Mouse (Mus musculus) gastrocnemius, postnatal 4 days (tissue): ENCODE measurements around the gene Gpr88. TPM values are rescaled to one million over a fixed set of nuclear protein-coding genes. Genes with fewer than 3 reads are reported as not detected.

Source experiments
- DNase-seq, 2 experiments: peaks; one replicate each; pipeline ENCODE4 v3.0.0; 2021 to 2022; ENCODE audit warnings: low spot score in 2 of 2, mixed read lengths in 2 of 2
- long read RNA-seq, 2 experiments: library from polyadenylated mRNA; stranded (forward); transcript quantifications; one replicate each; pipeline ENCODE4 v2.0.0; 2021
- total RNA-seq, 2 experiments: library from RNA; stranded (reverse); gene quantifications; 2 replicates each; pipeline ENCODE4 v1.2.3; 2021

Gpr88 gene
- under 1 TPM; 0.08 to 0.10 TPM for total RNA-seq
- long read RNA-seq, experiment 1: 0 reads
- long read RNA-seq, experiment 2: 0 reads

DNA sequence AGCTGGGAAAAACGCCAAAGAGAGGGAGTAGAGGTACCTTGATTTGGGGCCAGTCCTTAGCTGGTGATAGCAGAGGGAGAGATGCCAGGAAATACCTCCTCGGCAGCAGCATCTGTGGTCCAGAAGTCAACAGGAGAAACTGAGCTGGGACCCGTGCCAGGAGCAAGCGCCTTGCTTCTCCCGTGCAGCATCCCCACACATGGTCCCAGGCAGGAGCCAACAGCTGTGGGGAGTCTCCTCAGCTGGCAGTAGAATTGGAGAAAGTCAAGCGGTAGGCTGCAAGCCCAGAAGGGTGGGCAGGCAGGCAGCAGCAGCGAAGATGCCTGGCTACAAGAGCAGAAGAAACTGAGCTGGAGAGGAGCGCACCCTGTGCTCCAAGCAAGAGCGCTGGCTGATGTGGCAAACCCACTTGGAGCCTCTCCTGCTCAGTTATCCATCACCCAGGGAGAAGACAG, at the start of gene Gpr88:
TSS of gene Gpr88 (minus strand) at position 427 of the 455 bp plus-strand sequence.
- peak; percentile 50 to 72 for DNase-seq

DNA sequence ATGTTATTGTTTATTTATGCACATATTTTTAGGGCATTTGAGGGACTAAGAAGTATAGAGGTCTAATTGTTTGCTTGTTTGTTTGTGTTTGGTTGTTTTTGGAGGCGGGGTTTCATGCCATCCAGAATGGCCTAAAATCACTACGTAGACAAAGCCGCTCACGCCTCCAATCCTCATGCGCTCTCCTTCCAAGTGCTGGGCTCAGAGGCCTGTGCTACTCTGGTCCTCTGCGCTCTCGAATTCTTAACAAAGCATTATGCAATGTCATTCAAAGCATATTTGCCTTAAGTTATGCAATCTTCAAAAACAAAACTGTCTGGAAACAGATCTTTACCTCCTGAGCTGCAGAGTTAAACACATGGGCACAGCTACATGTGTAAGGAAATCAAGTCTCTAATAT, 49.3 kb upstream of the Gpr88 start:
- no peak for DNase-seq

- no peak for DNase-seq
Observed at GRCm38 (mm10) chr3:116301754-116302153, 48.5 kb upstream of the Gpr88 start.

- DNase-seq: no peak
Observed at GRCm38 (mm10) chr3:116298727-116299126, 45.4 kb upstream of the Gpr88 start.

DNA sequence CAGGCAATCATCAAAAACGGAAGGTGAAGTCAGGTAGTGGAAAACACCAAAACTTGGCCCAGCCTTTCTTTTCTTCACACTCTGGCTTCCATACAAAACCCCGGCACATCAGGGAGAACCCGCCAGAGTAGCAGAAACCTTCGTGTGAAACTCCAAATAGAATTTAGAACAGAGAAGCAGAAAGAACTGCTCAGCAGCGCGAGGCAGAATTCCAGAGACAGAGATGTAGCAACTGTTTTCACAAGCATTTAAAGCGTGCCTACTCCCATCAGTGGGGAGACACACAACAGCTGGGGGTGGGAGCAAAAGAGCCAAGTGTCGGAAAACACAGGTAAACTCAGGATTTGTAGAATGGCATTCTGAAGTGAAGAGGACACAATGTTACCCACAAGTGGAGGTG, 44.7 kb upstream of the Gpr88 start:
- no peak for DNase-seq

GRCm38 (mm10) chr3:116297170-116297569, 43.9 kb upstream of the Gpr88 start:
- no peak for DNase-seq

GRCm38 (mm10) chr3:116290041-116290815, 36.9 kb upstream of the Gpr88 start:
- no peak for DNase-seq

DNA sequence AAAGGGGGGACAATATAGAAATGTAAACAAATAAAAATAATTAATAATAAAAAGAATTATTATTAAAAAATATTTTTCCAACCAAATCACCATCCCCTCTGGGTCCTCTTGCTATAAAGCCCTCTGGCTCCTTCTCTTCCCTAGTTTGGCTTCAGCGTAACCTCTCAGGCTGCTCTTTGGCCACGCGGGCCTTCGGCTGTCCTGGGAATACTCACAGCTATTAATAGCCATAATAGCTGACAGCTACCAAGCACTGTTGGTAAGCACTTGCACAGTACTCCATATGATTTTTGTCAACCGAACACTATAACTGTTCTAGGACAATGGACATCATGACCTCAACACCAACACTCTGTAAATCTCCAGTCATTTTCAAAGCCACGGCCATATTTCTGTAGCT, 35.5 kb upstream of the Gpr88 start:
- no peak for DNase-seq

DNA sequence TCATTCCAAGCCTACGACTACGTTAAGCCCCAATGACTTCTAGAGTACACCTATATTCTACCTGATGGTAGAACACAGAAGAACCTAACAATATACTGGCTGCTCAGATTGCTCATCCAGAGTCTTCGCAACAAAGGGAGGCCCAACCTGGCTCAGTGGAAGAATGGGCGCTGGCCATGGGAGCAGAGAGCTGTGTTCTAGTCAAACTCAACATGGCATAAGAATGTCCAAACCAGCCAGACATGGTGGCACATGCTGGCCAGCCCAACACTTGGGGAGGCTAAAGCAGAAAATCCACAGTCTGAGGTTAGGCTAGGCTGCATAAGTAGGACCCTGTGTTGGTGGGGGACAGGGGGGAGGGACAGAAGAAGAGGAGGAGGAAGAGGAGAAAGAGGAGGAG, 31.4 kb upstream of the Gpr88 start:
- no peak for DNase-seq

DNA sequence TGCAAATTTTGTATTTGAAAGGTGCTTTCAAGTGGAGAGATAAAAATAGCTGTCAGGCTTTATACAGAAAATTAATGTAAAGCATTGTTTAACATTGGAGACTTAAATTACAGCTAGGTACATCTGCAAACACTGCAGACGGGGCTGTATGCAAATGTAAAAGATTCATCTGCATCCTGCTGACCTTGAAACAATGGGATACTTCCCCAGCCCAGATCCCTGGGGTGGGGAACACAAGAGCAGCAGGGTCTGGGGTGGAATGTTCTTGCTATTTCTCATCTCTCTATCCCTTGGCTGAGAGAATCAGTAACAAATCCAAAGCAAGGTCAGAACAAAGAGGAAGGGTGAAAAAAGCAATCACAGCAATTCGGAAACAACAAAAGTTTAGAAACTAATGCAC, 30.7 kb upstream of the Gpr88 start:
- DNase-seq: no peak

DNA sequence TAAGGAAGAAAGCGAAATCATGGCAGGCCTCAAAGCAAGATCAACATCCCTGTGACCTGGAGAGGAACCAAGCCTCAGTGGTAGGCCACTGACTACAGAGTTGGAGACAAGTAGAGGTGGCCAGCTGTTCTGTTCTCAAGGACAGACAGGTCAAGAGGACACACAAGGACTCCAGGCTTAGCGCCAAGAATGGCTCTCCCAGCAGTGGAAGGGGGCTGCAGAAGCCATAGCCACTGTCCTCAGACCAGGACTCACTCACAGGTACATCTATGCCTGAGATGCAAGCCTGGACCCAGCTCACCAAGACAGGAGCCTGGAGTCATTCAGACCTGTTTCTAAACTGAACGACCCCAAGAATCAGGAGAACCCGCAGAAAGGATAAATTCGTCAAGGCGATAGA, 28.4 kb upstream of the Gpr88 start:
- no peak for DNase-seq

DNA sequence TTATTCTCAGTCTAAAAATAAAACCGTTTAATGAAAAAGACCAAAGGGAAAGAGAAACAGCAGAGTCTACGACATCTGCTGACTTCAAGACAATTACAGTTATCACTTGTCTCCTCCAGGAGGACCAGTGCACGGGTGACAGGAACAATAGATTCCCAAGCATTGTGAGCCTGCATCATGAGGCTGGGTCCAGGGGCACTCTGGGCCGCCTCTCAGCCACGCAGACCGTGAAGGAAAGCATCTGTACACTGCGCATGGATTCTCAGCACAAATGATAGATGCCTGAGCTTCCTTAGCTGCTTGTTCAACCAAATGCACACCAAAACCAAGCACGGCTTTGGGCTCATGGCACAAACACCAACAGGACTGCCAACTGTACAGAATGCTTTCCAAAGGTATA, 23.8 kb upstream of the Gpr88 start:
- no peak for DNase-seq

GRCm38 (mm10) chr3:116271679-116272078, 18.4 kb upstream of the Gpr88 start:
- no peak for DNase-seq

DNA sequence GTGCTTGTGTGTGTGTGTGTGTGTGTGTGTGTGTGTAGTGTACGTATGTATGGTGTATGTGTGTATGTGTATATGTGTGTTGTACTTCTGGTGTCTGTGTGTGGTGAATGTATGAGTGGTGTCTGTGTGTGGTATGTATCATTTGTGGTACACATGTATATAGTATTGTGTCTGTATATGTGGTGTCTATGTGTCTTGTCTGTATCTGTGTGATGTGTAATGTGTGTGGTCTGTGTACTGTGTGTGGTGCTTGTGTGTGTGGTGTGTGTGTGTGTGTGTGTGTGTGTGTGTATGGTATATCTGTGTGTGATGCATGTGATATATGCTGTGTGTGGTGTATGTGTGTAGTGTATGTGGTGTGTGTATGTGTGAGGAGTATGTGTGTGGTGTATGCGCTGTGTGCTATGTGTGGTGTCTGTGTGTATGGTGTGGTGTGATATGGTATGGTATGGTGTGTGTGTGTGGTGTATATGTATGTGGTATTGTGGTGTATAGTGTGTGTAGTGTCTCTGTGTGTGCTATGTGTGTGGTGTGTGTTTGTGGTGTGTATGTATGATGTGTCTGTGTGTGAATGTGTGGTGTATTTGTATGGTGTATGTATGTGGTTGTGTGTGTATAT, 13.8 kb upstream of the Gpr88 start:
- DNase-seq: no peak

GRCm38 (mm10) chr3:116266360-116266759, 13.1 kb upstream of the Gpr88 start:
- no peak for DNase-seq

GRCm38 (mm10) chr3:116263977-116264376, 10.7 kb upstream of the Gpr88 start:
- no peak for DNase-seq

- DNase-seq: no peak
Observed at GRCm38 (mm10) chr3:116263061-116263460, 9.8 kb upstream of the Gpr88 start.

DNA sequence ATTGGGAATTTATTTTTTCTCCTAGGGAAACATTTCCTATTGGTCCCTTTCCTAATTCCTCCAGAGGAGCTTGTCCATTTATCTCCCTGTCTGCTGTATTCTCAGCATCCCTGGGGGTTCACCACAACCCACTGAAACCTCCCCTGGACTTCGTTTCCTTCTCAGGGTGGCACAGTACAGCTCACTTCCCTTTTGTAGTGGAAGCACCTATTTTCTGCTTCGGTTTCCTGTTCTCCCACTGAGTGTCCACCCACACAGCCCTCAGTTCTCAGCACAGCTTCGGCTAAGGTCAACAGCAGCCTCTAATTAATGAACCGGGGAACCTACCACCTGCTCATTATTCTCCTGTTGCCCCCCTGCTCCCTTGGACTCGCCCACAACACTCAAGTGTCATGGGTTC, 2.8 kb upstream of the Gpr88 start:
- DNase-seq: no peak

GRCm38 (mm10) chr3:116252255-116253040, 855 bp downstream of the Gpr88 start:
- DNase-seq: peak; percentile 22 to 26

- peak; percentile 19 to 31 for DNase-seq
Observed at GRCm38 (mm10) chr3:116251481-116252254, 1.6 kb downstream of the Gpr88 start.

DNA sequence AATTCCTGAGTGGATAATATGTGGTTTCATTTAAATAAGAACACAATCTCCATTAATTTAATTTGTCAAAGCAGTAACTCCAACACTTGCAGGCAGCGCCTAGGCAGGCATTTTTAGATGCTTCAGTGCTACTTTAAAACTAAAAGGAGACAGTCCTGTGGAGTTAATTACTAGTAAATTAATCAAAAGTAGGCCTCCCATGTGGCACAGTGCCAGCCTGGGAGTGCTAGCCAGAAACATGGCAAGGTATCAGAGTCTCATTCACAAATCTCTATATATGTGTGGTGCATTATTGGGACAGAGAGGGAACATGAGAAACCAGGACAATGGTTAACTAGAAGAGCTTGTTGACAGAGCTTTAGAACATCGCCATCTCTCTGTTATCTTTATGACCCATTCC, 4.3 kb downstream of the Gpr88 start:
- no peak for DNase-seq
